Mouse (Mus musculus) hindbrain, embryonic 11.5 days (tissue): ENCODE measurements at regions not wholly inside any gene's neighbourhood (a gene's known extent, or its start where the extent isn't known, plus 50 kb on each side); places are given as distances from the start of the nearest gene placed in this dataset.
"Not testable (repeated sequence)": the region's sequence is repeated elsewhere in the genome, so short reads cannot be mapped to it uniquely, and the experiment has no call there.

ENCODE experiments used
- ATAC-seq: fragments of 200-750 bp; cut with Nextera tagmentation; 2 replicates; pipeline ENCODE4 v1.8.0; 2017; ENCODE audit warnings: mild to moderate bottlenecking, moderate TSS enrichment, moderate library complexity; ENCODE audit not compliant: low FRiP score
- DNase-seq: peaks from one replicate; pipeline ENCODE4 v3.0.0-alpha.2; 2015; ENCODE audit warnings: low spot score
- H3K27ac ChIP-seq: fragments of 300-500 bp; sonication (generic); 2 replicates; pipeline ENCODE4 v1.5.1; 2014; ENCODE audit warnings: mild to moderate bottlenecking, low read depth, low read length
- H3K27me3 ChIP-seq: fragments of 300-500 bp; sonication (generic); 2 replicates; pipeline ENCODE4 v1.6.1; 2014; ENCODE audit warnings: mild to moderate bottlenecking, low read length, moderate library complexity, mixed read lengths; ENCODE audit not compliant: control insufficient read depth, insufficient read depth
- H3K36me3 ChIP-seq: fragments of 300-500 bp; sonication (generic); 2 replicates; pipeline ENCODE4 v1.6.1; 2014; ENCODE audit warnings: mild to moderate bottlenecking, low read length, moderate library complexity, mixed read lengths; ENCODE audit not compliant: control insufficient read depth, insufficient read depth
- H3K4me1 ChIP-seq: fragments of 300-500 bp; sonication (generic); replicated peaks from 2 replicates; pipeline ENCODE4 v1.6.1; 2014; ENCODE audit warnings: low read length, mixed read lengths; ENCODE audit not compliant: control insufficient read depth, insufficient read depth
- H3K4me2 ChIP-seq: fragments of 300-500 bp; sonication (generic); replicated peaks from 2 replicates; pipeline ENCODE4 v1.6.1; 2014; ENCODE audit warnings: mild to moderate bottlenecking, low read depth, low read length
- H3K4me3 ChIP-seq: fragments of 300-500 bp; sonication (generic); 2 replicates; pipeline ENCODE4 v1.5.1; 2014; ENCODE audit warnings: low read depth, low read length
- H3K9ac ChIP-seq: fragments of 300-500 bp; sonication (generic); 2 replicates; pipeline ENCODE4 v1.6.1; 2014; ENCODE audit warnings: low read depth, low read length
- H3K9me3 ChIP-seq: fragments of 300-500 bp; sonication (generic); 2 replicates; pipeline ENCODE4 v1.6.1; 2016; ENCODE audit warnings: low read length; ENCODE audit not compliant: control insufficient read depth
- WGBS: fragments of 180-500 bp; shearing (Covaris S2); extraction: QIAGEN DNeasy Blood & Tissue Kit; methylation state at CpG from one replicate; pipeline ENCODE4 v1.1.7; 2014; 5-methylcytosine and 5-hydroxymethylcytosine counted together

DNA sequence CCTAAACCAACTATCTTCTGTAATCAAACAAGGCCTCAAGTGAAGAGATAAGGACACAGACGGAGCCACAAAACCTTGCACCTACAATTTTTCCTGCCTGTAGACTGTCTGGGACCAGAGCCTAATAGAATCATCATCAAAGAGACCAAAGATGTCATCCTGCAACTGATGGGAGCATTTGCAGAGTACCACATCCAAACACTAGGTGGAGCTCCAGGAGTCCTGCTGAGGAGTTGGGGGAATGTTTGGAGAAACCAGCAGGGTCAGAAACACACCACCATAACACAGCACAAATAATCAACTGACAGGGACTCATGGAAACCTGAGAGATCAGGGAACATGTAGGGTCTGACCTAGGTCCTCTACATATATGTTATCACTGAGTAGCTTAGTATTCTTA, 160.9 kb downstream of the Gm6760 start:
- no peaks in the 10 kb centered on the region for H3K36me3 ChIP-seq
- no peaks in the 10 kb centered on the region for H3K27me3 ChIP-seq
- peak; percentile 27 for DNase-seq
- H3K9ac ChIP-seq: no peak overlapping the region
- no peak for ATAC-seq
- H3K27ac ChIP-seq: no peak overlapping the region
- no peak overlapping the region for H3K4me3 ChIP-seq
- WGBS: 35% methylated on average over 1 of the region's 1 CpGs
- H3K4me2 ChIP-seq: no peak overlapping the region
- H3K4me1 ChIP-seq: no peaks in the 10 kb centered on the region
- H3K9me3 ChIP-seq: no peaks in the 10 kb centered on the region

DNA sequence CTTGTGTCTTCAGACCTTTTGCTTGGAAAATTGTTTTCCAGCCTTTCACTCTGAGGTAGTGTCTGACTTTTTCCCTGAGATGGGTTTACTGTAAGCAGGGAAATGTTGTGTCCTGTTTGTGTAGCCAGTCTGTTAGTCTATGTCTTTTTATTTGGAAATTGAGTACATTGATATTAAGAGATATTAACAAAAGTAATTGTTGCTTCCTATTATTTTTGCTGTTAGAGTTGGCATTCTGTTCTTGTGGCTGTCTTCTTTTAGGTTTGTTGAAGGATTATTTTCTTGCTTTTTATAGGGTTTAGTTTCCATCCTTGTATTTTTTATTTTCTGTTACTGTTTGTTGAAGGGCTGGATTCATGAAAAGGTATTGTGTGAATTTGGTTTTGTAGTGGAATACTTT, 179.6 kb downstream of the Gm6760 start:
- H3K9ac ChIP-seq, H3K27ac ChIP-seq, H3K9me3 ChIP-seq, H3K4me2 ChIP-seq, H3K4me3 ChIP-seq, H3K36me3 ChIP-seq, H3K4me1 ChIP-seq, H3K27me3 ChIP-seq, ATAC-seq: not testable (repeated sequence)
- peak; percentile 28 for DNase-seq
